Mouse (Mus musculus) heart, postnatal 14 days (tissue): ENCODE measurements around the gene Tbx3. TPM values are rescaled to one million over a fixed set of nuclear protein-coding genes. Genes with fewer than 3 reads are reported as not detected.

Experiments used
- DNase-seq, 2 experiments: peaks; one replicate each; pipeline ENCODE4 v3.0.0; 2021 to 2022
- intact Hi-C: fragments of 180-260 bp; cut with DNase I; formaldehyde crosslinking; loops from one replicate; pipeline ENCODE4 v1.15.1; 2025
- total RNA-seq, 2 experiments: library from RNA; stranded (reverse); gene quantifications; 2 replicates each; pipeline ENCODE4 v1.2.3; 2021

The Tbx3 gene
- total RNA-seq, 2 experiments from 2014 or later: 15.1 to 17.8 TPM

GRCm38 (mm10) chr5:119676245-119676644, 5.8 kb downstream of the Tbx3 start:
- intact Hi-C loops: no loop called here
- DNase-seq: no peak

GRCm38 (mm10) chr5:119678516-119678915, 8.0 kb downstream of the Tbx3 start:
- intact Hi-C loops: no loop called here
- no peak for DNase-seq

- no peak for DNase-seq
- intact Hi-C loops: no loop called here
These were observed 8.6 kb downstream of the Tbx3 start for GRCm38 (mm10) chr5:119679084-119679483.

GRCm38 (mm10) chr5:119679614-119680328, 9.3 kb downstream of the Tbx3 start:
- intact Hi-C loops: no loop called here
- no peak for DNase-seq

GRCm38 (mm10) chr5:119680329-119681010, 10.0 kb downstream of the Tbx3 start:
- intact Hi-C loops: no loop called here
- DNase-seq: peak in 1 of 2 experiments; percentile 19

- intact Hi-C loops: no loop called here
These were observed 10.8 kb downstream of the Tbx3 start for GRCm38 (mm10) chr5:119681011-119681832.

GRCm38 (mm10) chr5:119681833-119682210, 11.4 kb downstream of the Tbx3 start:
- DNase-seq: no peak
- intact Hi-C loops: no loop called here

More at GRCm38 (mm10) chr5:119681011-119681832, 10.8 kb downstream of the Tbx3 start:
- DNase-seq: no peak

GRCm38 (mm10) chr5:119682646-119683515, 12.4 kb downstream of the Tbx3 start:
- intact Hi-C loops: loop anchor here (1.0 kb wide), 1 partner anchor 11 kb away; no protein-coding TSS in a partner anchor
- peak; percentile 32 to 42 for DNase-seq

GRCm38 (mm10) chr5:119683861-119684260, 13.4 kb downstream of the Tbx3 start:
- intact Hi-C loops: loop anchor here (1.0 kb wide), 1 partner anchor 12 kb away; no protein-coding TSS in a partner anchor
- DNase-seq: no peak

- no peak for DNase-seq
- intact Hi-C loops: no loop called here
These were observed 14.4 kb downstream of the Tbx3 start for GRCm38 (mm10) chr5:119684701-119685391.

- peak in 1 of 2 experiments; percentile 23 for DNase-seq
- intact Hi-C loops: loop anchor here (1.0 kb wide), 1 partner anchor 807 kb away; no protein-coding TSS in a partner anchor
These were observed 15.2 kb downstream of the Tbx3 start for GRCm38 (mm10) chr5:119685446-119686198.

GRCm38 (mm10) chr5:119686199-119686964, 15.9 kb downstream of the Tbx3 start:
- peak; percentile 25 to 49 for DNase-seq
- intact Hi-C loops: loop anchor here (1.0 kb wide), 1 partner anchor 808 kb away; no protein-coding TSS in a partner anchor

GRCm38 (mm10) chr5:119687005-119687855, 16.8 kb downstream of the Tbx3 start:
- intact Hi-C loops: no loop called here
- DNase-seq: peak in 1 of 2 experiments; percentile 19

GRCm38 (mm10) chr5:119687856-119688206, 17.4 kb downstream of the Tbx3 start:
- intact Hi-C loops: no loop called here
- DNase-seq: no peak

GRCm38 (mm10) chr5:119688306-119688705, 17.8 kb downstream of the Tbx3 start:
- intact Hi-C loops: no loop called here
- DNase-seq: no peak

GRCm38 (mm10) chr5:119688914-119689420, 18.5 kb downstream of the Tbx3 start:
- intact Hi-C loops: no loop called here
- no peak for DNase-seq

- intact Hi-C loops: no loop called here
These were observed 19.0 kb downstream of the Tbx3 start for GRCm38 (mm10) chr5:119689501-119689900.

More at GRCm38 (mm10) chr5:119689501-119689900, 19.0 kb downstream of the Tbx3 start:
- DNase-seq: no peak
